In genomic region chr9:44539816-44540421, GRCm38 (mm10) we compare ENCODE assay signal across 23 mouse cellular contexts. TPM values are rescaled to one million over a fixed set of nuclear protein-coding genes. Genes with fewer than 3 reads are reported as not detected.
DNase-seq lines count a peak whose midpoint lies in the region; ATAC-seq and TF ChIP-seq lines count a peak whose summit lies in the region.
"Had no signal": no experiment of that assay in that cellular context is flagged by ENCODE, and none has a peak within 500 bp of the region (broad histone marks: within the 10 kb centered on the region; RNA-seq: fewer than 3 reads in every experiment).

No protein-coding gene starts in this region.

- no peak for TF ChIP-seq EP300 in CH12.LX (IDR thresholded peaks at IDR 0.05; ENCODE audit: low read length)

- no peaks in the 10 kb centered on the region for H3K36me3 ChIP-seq in kidney, embryonic 15.5 days
- no peaks in the 10 kb centered on the region for H3K36me3 ChIP-seq in CH12.LX (replicated peaks in 1 of 2; ENCODE audit: control insufficient read depth in 1 of 2, insufficient read depth in 1 of 2, low read length in 1 of 2)
- H3K36me3 ChIP-seq in hindbrain, postnatal 0 days (ENCODE audit: insufficient read depth, low read length) = no peaks in the 10 kb centered on the region
- H3K36me3 ChIP-seq: heart, embryonic 15.5 days; hindbrain, embryonic 15.5 days; limb, embryonic 13.5 days; liver, embryonic 15.5 days had no signal

- no peak for ATAC-seq in kidney, embryonic 15.5 days (replicated peaks; ENCODE audit: low FRiP score)
- ATAC-seq in hindbrain, postnatal 0 days = no peak
- ATAC-seq: intestine, postnatal 0 days had no signal

- dilution Hi-C loops in CH12.LX (cut with MboI; ENCODE audit: extremely low pct_ligation_motif_present, extremely low pct_unique_long_range_greater_than_20kb, low sequenced_read_pairs) = no loop called here

- TF ChIP-seq POLR2A in CH12.LX (IDR thresholded peaks at IDR 0.05; ENCODE audit: low read depth, low read length) = no peak

- H3K9me3 ChIP-seq in kidney, embryonic 15.5 days (replicated peaks) = no peaks in the 10 kb centered on the region
- no peaks in the 10 kb centered on the region for H3K9me3 ChIP-seq in CH12.LX (replicated peaks; ENCODE audit: low read length)
- no peaks in the 10 kb centered on the region; the same call in 1 of the 2 replicates for H3K9me3 ChIP-seq in hindbrain, postnatal 0 days (ENCODE audit: low read length)
- H3K9me3 ChIP-seq: heart, embryonic 15.5 days; hindbrain, embryonic 15.5 days; limb, embryonic 13.5 days; liver, embryonic 15.5 days had no signal

- TF ChIP-seq RAD21 in CH12.LX (IDR thresholded peaks at IDR 0.05; ENCODE audit: low read depth, low read length) = no peak

- no peak overlapping the region for H3K4me2 ChIP-seq in kidney, embryonic 15.5 days
- no peak overlapping the region for H3K4me2 ChIP-seq in CH12.LX (ENCODE audit: insufficient read depth, low read depth, poor library complexity, severe bottlenecking)
- no peak overlapping the region for H3K4me2 ChIP-seq in hindbrain, postnatal 0 days (ENCODE audit: low read depth, low read length)
- H3K4me2 ChIP-seq: heart, embryonic 15.5 days; hindbrain, embryonic 15.5 days; limb, embryonic 13.5 days; liver, embryonic 15.5 days; midbrain, embryonic 11.5 days had no signal

- peaks cover 14% of the 10 kb centered on the region for H3K4me1 ChIP-seq in kidney, embryonic 15.5 days
- H3K4me1 ChIP-seq in CH12.LX (ENCODE audit: control insufficient read depth in 1 of 2, insufficient read depth in 2 of 2) = peaks cover 25 to 54% of the 10 kb centered on the region in 2 experiments
- no peaks in the 10 kb centered on the region for H3K4me1 ChIP-seq in hindbrain, postnatal 0 days (ENCODE audit: insufficient read depth, low read length)
- H3K4me1 ChIP-seq: hindbrain, embryonic 15.5 days had no signal

- no peak overlapping the region for H3K27ac ChIP-seq in kidney, embryonic 15.5 days
- no peak overlapping the region for H3K27ac ChIP-seq in CH12.LX (ENCODE audit: insufficient read depth, low read depth)
- H3K27ac ChIP-seq in hindbrain, postnatal 0 days = no peak overlapping the region
- H3K27ac ChIP-seq: heart, adult 2 months; heart, embryonic 15.5 days; hindbrain, embryonic 15.5 days; limb, embryonic 13.5 days; liver, embryonic 15.5 days had no signal

- no peak overlapping the region for H3K4me3 ChIP-seq in kidney, embryonic 15.5 days (replicated peaks)
- H3K4me3 ChIP-seq in CH12.LX (replicated peaks in 1 of 3; ENCODE audit: low read depth in 2 of 3, low read length in 2 of 3, poor library complexity in 1 of 3) = no peak overlapping the region
- H3K4me3 ChIP-seq in hindbrain, postnatal 0 days (ENCODE audit: low read length) = no peak overlapping the region
- H3K4me3 ChIP-seq: heart, adult 2 months; heart, embryonic 15.5 days; hindbrain, embryonic 15.5 days; limb, embryonic 13.5 days; liver, embryonic 15.5 days had no signal

- no peaks in the 10 kb centered on the region for H3K27me3 ChIP-seq in kidney, embryonic 15.5 days
- H3K27me3 ChIP-seq in CH12.LX (replicated peaks) = no peaks in the 10 kb centered on the region
- H3K27me3 ChIP-seq in hindbrain, postnatal 0 days (ENCODE audit: insufficient read depth, low read length) = no peaks in the 10 kb centered on the region
- H3K27me3 ChIP-seq: heart, embryonic 15.5 days; hindbrain, embryonic 15.5 days; limb, embryonic 13.5 days had no signal

- in situ Hi-C loops in CH12.LX (cut with MboI; ENCODE audit: low pct_ligation_motif_present, low pct_unique_long_range_greater_than_20kb, low sequenced_read_pairs) = no loop called here

- TF ChIP-seq CTCF in CH12.LX (conservative IDR thresholded peaks at IDR 0.05 in 1 of 2, IDR thresholded peaks at IDR 0.05 in 1 of 2; ENCODE audit: low read depth in 2 of 2, low read length in 2 of 2) = no peak
- TF ChIP-seq CTCF in hindbrain, postnatal 0 days (IDR thresholded peaks at IDR 0.05; ENCODE audit: low read depth) = no peak

- peak; percentile 23 for DNase-seq in kidney, adult 11 months
- no peak for DNase-seq in CH12.LX (ENCODE audit: extremely low read depth)
- DNase-seq in kidney, postnatal 14 days = peak; percentile 19
- peak; percentile 35 to 37 for DNase-seq in thymus, postnatal 10 days (ENCODE audit: low spot score in 2 of 2)
- DNase-seq in cerebellum, adult 11 months = no peak
- no peak for DNase-seq in hindbrain, postnatal 0 days (ENCODE audit: low spot score)
- DNase-seq in urinary bladder, postnatal 10 days (ENCODE audit: low spot score) = no peak
- DNase-seq: adrenal gland, adult 2 months; cerebellum, adult 9-11 months; gastrocnemius, postnatal 25 days; heart, adult 2 months; heart, postnatal 4 days; right cerebral cortex, adult 18-20 months had no signal

- H3K79me2 ChIP-seq in CH12.LX (replicated peaks; ENCODE audit: control insufficient read depth, extremely low read depth, insufficient read depth, poor library complexity, severe bottlenecking) = no peaks in the 10 kb centered on the region

- H3K9ac ChIP-seq in kidney, embryonic 15.5 days = no peak overlapping the region
- no peak overlapping the region for H3K9ac ChIP-seq in CH12.LX (ENCODE audit: insufficient read depth, low read depth)
- H3K9ac ChIP-seq in hindbrain, postnatal 0 days (replicated peaks; ENCODE audit: low read length) = no peak overlapping the region
- H3K9ac ChIP-seq: heart, embryonic 15.5 days; hindbrain, embryonic 15.5 days; limb, embryonic 13.5 days; liver, embryonic 15.5 days had no signal

- 53% methylated on average over 2 of the region's 2 CpGs for WGBS in kidney, embryonic 15.5 days
- 53% methylated on average over 2 of the region's 2 CpGs for WGBS in hindbrain, postnatal 0 days

TF ChIP-seq in CH12.LX, 34 proteins besides CTCF, POLR2A, EP300 and RAD21:
- TF ChIP-seq KAT2A (IDR thresholded peaks at IDR 0.05; ENCODE audit: insufficient replicate concordance, low read length) (no peak), NRF1 (IDR thresholded peaks at IDR 0.05; ENCODE audit: low read depth, low read length) (no peak), ETS1 (conservative IDR thresholded peaks at IDR 0.05; ENCODE audit: low read depth, low read length) (no peak), MXI1 (IDR thresholded peaks at IDR 0.05; ENCODE audit: low read depth, low read length) (no peak), ZNF384 (IDR thresholded peaks at IDR 0.05; ENCODE audit: low read depth, low read length) (peak; percentile 87), JUND (conservative IDR thresholded peaks at IDR 0.05; ENCODE audit: low read depth, low read length) (no peak)

RNA-seq across cellular contexts. Expression of gene Cxcr5, which starts 21.8 kb away (rescaled TPM):
- polyA plus RNA-seq in kidney, embryonic 15.5 days (2015; fragmentation: Nextera tagmentation; extraction: Ambion mirVana) = not detected in 2 replicates
- total RNA-seq in CH12.LX (2012; rRNA removed) (27.7 and 30.2 TPM in 2 replicates), CH12.LX (2014; rRNA removed) (75.4 and 93.4 TPM in 2 replicates)
- polyA plus RNA-seq in CH12.LX (2012; ENCODE audit: insufficient read length, low read depth) = 61.2 and 70.5 TPM in 2 replicates
- total RNA-seq in hindbrain, postnatal 0 days (2014; rRNA removed) = not detected in 2 replicates
- not detected in 2 replicates for polyA plus RNA-seq in hindbrain, postnatal 0 days (2015; fragmentation: Nextera tagmentation; extraction: Ambion mirVana)
- total RNA-seq: gastrocnemius, postnatal 25 days; left cerebral cortex, adult 8-10 months had no signal
- polyA plus RNA-seq: C2C12; hindbrain, embryonic 15.5 days; liver, embryonic 15.5 days; neural tube, embryonic 11.5 days had no signal

RNA-seq across cellular contexts. Expression of gene Bcl9l, which starts 57.3 kb away (rescaled TPM):
- polyA plus RNA-seq in kidney, embryonic 15.5 days (2015; fragmentation: Nextera tagmentation; extraction: Ambion mirVana) = 11.3 and 11.7 TPM in 2 replicates
- total RNA-seq in CH12.LX (2012; rRNA removed) = 0.88 and 1.6 TPM in 2 replicates
- total RNA-seq in CH12.LX (2014; rRNA removed) = 0.08 and 0.67 TPM in 2 replicates
- 6.2 and 7.5 TPM in 2 replicates for polyA plus RNA-seq in CH12.LX (2012; ENCODE audit: insufficient read length, low read depth)
- 32.7 and 44.5 TPM in 2 replicates for total RNA-seq in hindbrain, postnatal 0 days (2014; rRNA removed)
- 7.8 and 8.4 TPM in 2 replicates for polyA plus RNA-seq in hindbrain, postnatal 0 days (2015; fragmentation: Nextera tagmentation; extraction: Ambion mirVana)

Comparison
In these comparisons a context has a peak if more than half of its experiments do, and no peak if none do; other contexts are left out.
1. DNase-seq: peak in kidney, adult 11 months (single experiment), kidney, postnatal 14 days (single experiment) and thymus, postnatal 10 days (2 of 2); none in CH12.LX (single experiment), cerebellum, adult 11 months (single experiment), hindbrain, postnatal 0 days (single experiment) and urinary bladder, postnatal 10 days (single experiment).
2. RNA of gene Cxcr5, which starts 21.8 kb away (polyA plus RNA-seq): 61.2 to 70.5 TPM in CH12.LX; not detected in kidney, embryonic 15.5 days and not detected in hindbrain, postnatal 0 days; every median in the first group is over 10 times any median in the second.